Mouse (Mus musculus): Measurements from ENCODE around the gene Mtrex. TPM values are rescaled to one million over a fixed set of nuclear protein-coding genes. Genes with fewer than 3 reads are reported as not detected.

Mtrex gene
- total RNA-seq (2023) = 52.3 TPM

DNA sequence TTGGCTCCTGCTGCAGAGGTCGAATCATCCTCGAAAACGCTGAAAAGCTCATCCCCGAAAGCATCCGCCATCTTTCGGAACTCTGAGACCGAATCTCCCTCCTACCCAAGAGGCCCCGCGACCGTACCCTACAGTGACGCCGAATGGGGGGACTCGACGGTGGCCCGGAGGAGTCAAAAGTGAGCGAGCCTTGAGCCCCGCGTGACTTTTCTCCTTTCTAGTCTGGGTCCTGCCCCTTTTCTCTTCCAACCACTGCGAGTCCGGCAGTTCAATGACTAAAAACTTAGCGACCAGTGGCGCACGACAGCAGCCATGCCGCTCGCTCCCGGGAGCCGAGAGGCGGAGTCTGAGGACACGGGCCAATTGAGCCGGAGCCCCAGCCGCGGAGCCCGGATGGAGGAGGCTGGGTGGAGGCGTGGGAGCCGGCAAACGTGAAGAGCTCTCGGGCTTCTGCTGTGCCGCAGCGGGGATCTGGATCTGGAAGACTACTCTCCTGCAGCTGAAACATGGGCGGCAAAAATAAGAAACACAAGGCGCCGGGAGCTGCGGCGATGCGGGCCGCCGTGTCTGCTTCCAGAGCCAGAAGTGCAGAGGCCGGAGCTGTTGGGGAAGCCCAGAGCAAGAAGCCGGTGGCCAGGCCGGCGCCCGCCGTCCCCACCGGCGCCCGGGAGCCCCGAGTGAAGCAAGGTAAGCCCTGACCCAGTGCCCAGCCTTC, at the start of gene Mtrex, which contains the start of gene Dhx29:
TSS of gene Mtrex (minus strand) at position 112 of the 715 bp plus-strand sequence.
TSS of gene Dhx29 (plus strand) at position 168 of the 715 bp plus-strand sequence.

Other genes with a start within 250 kb of the Mtrex start
- not detected for gene Plpp1, start 126.6 kb downstream of the Mtrex start, total RNA-seq (2023)
- gene Dhx29, start 56 bp upstream of the Mtrex start, total RNA-seq (2023) = 16.0 TPM
- 1.5 TPM for gene Ccno, start 60.4 kb upstream of the Mtrex start, total RNA-seq (2023)
- not detected for gene Mcidas, start 66.4 kb upstream of the Mtrex start, total RNA-seq (2023)
- gene Cdc20b, start 107.7 kb upstream of the Mtrex start, total RNA-seq (2023) = not detected
- gene Gpx8, start 119.0 kb upstream of the Mtrex start, total RNA-seq (2023) = not detected
- gene Gzma, start 173.6 kb upstream of the Mtrex start, total RNA-seq (2023) = 92.1 TPM